Mouse (Mus musculus): ENCODE results near the gene Btbd17.

The Btbd17 gene

GRCm38 (mm10) chr11:114795848-114796322 is at the start of gene Btbd17:
Gene Btbd17, minus strand, starts transcription at chr11:114795945.
- no peak for DNase-seq (ENCODE audit: low spot score)

- DNase-seq (ENCODE audit: low spot score): no peak
Measured at GRCm38 (mm10) chr11:114844464-114845220, 48.9 kb upstream of the Btbd17 start.

GRCm38 (mm10) chr11:114843818-114844463 is 48.2 kb upstream of the Btbd17 start:
- DNase-seq (ENCODE audit: low spot score): no peak

GRCm38 (mm10) chr11:114833166-114833565 is 37.4 kb upstream of the Btbd17 start:
- no peak for DNase-seq (ENCODE audit: low spot score)

GRCm38 (mm10) chr11:114830433-114830773 is 34.7 kb upstream of the Btbd17 start:
- peak; percentile 26 for DNase-seq (ENCODE audit: low spot score)

- peak; percentile 35 for DNase-seq (ENCODE audit: low spot score)
Measured at GRCm38 (mm10) chr11:114829499-114830432, 34.0 kb upstream of the Btbd17 start.

GRCm38 (mm10) chr11:114826686-114827085 is 30.9 kb upstream of the Btbd17 start:
- no peak for DNase-seq (ENCODE audit: low spot score)

- no peak for DNase-seq (ENCODE audit: low spot score)
Measured at GRCm38 (mm10) chr11:114823199-114823725, 27.5 kb upstream of the Btbd17 start.

GRCm38 (mm10) chr11:114822727-114823126 is 27.0 kb upstream of the Btbd17 start:
- DNase-seq (ENCODE audit: low spot score): no peak

GRCm38 (mm10) chr11:114821325-114821724 is 25.6 kb upstream of the Btbd17 start:
- no peak for DNase-seq (ENCODE audit: low spot score)

GRCm38 (mm10) chr11:114820444-114820843 is 24.7 kb upstream of the Btbd17 start:
- DNase-seq (ENCODE audit: low spot score): no peak

- DNase-seq (ENCODE audit: low spot score): no peak
Measured at GRCm38 (mm10) chr11:114819110-114819509, 23.4 kb upstream of the Btbd17 start.

- no peak for DNase-seq (ENCODE audit: low spot score)
Measured at GRCm38 (mm10) chr11:114818185-114818584, 22.4 kb upstream of the Btbd17 start.

GRCm38 (mm10) chr11:114816934-114817333 is 21.2 kb upstream of the Btbd17 start:
- no peak for DNase-seq (ENCODE audit: low spot score)

- no peak for DNase-seq (ENCODE audit: low spot score)
Measured at GRCm38 (mm10) chr11:114814873-114815592, 19.3 kb upstream of the Btbd17 start.

GRCm38 (mm10) chr11:114812731-114813240 is 17.0 kb upstream of the Btbd17 start:
- DNase-seq (ENCODE audit: low spot score): peak; percentile 92

GRCm38 (mm10) chr11:114810344-114810743 is 14.6 kb upstream of the Btbd17 start:
- no peak for DNase-seq (ENCODE audit: low spot score)

GRCm38 (mm10) chr11:114809371-114809770 is 13.6 kb upstream of the Btbd17 start:
- DNase-seq (ENCODE audit: low spot score): no peak

- no peak for DNase-seq (ENCODE audit: low spot score)
Measured at GRCm38 (mm10) chr11:114807686-114808427, 12.1 kb upstream of the Btbd17 start.

- no peak for DNase-seq (ENCODE audit: low spot score)
Measured at GRCm38 (mm10) chr11:114807025-114807424, 11.3 kb upstream of the Btbd17 start.

Measured in ovary, postnatal 10 days (tissue).